Mouse (Mus musculus): ENCODE data around the gene Cds2.

GRCm38 (mm10) chr2:132266086-132266485 lies 3.1 kb downstream of the Cds2 start:
- TF ChIP-seq TCF12 (IDR thresholded peaks at IDR 0.05; ENCODE audit: insufficient read depth, poor library complexity, severe bottlenecking): no peak
- no peak for TF ChIP-seq POLR2A (IDR thresholded peaks at IDR 0.05; ENCODE audit: insufficient read length, low read depth)
- no peak for TF ChIP-seq E2F4 (IDR thresholded peaks at IDR 0.05; ENCODE audit: insufficient read depth)
- TF ChIP-seq MAX (IDR thresholded peaks at IDR 0.05; ENCODE audit: low read depth): no peak
- TF ChIP-seq USF1 (IDR thresholded peaks at IDR 0.05; ENCODE audit: low read depth): no peak
- no peak for TF ChIP-seq MYOG (IDR thresholded peaks at IDR 0.05; ENCODE audit: control insufficient read depth in 1 of 3, insufficient read depth in 1 of 3, insufficient read length in 2 of 3, low read depth in 2 of 3)
- no peak for TF ChIP-seq POLR2AphosphoS2 (IDR thresholded peaks at IDR 0.05; ENCODE audit: insufficient read length, low read depth)
- TF ChIP-seq SRF (IDR thresholded peaks at IDR 0.05; ENCODE audit: control insufficient read depth, insufficient read length, low read depth): no peak
- TF ChIP-seq MYOD1 (IDR thresholded peaks at IDR 0.05; ENCODE audit: control insufficient read depth in 1 of 3, insufficient read length in 2 of 3, low read depth in 2 of 3): no peak
- no peak for TF ChIP-seq CEBPB (IDR thresholded peaks at IDR 0.05; ENCODE audit: insufficient read depth, poor library complexity, severe bottlenecking)
- TF ChIP-seq TCF3 (IDR thresholded peaks at IDR 0.05; ENCODE audit: insufficient read length, low read depth): no peak
